Mouse (Mus musculus): ENCODE measurements around the gene Med7. TPM values are rescaled to one million over a fixed set of nuclear protein-coding genes. Genes with fewer than 3 reads are reported as not detected.
"Not testable (repeated sequence)": the region's sequence is repeated elsewhere in the genome, so short reads cannot be mapped to it uniquely, and the experiment has no call there.

The Med7 gene
- total RNA-seq, 2 experiments from 2014 or later, result 38.6 to 40.4 TPM

- no peak for DNase-seq (ENCODE audit: low spot score in 2 of 2)
Measured at GRCm38 (mm10) chr11:46421086-46421888, 15.4 kb upstream of the Med7 start.

DNA sequence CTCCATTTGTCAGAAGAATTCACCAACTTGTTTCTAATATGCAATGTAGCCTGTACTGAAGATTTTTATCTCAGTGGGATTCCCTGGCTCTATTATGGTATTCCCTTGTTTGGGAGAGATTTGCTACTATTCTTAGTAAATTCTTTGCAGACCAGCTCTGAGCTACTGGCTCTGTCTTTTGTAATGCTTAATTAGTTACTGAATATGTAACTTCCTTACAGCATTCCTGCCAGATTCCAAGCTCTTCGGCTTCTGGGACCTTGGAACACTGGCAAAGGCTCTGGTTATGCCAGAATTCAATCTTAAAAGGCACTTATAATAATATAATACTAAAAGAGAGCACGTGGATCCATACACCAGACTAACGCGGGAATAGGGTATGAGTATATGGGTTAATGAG, 8.6 kb upstream of the Med7 start:
- DNase-seq (ENCODE audit: low spot score in 2 of 2), result not testable (repeated sequence)

- no peak for DNase-seq (ENCODE audit: low spot score in 2 of 2)
Measured at GRCm38 (mm10) chr11:46430123-46430522, 6.6 kb upstream of the Med7 start.

DNA sequence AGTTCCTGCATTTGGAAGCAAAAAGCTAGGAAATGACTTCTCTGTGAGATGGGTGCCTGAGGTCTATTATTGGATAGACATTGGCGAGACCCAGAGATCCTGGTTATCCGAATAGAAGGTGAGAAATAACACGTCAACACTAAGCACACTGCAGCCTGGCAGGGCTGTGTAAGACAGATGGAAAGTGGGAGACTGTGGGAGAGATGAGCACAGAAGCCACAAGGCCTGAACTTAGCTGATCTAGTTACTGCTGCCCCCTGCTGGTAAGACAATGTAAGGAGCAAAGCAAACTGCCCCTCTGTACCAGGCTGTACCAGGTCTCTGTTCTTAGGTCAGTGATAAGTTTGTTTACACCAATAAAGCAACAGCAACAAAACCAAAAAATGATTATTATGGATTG, 5.6 kb upstream of the Med7 start:
- peak; percentile 84 to 85 for DNase-seq (ENCODE audit: low spot score in 2 of 2)

GRCm38 (mm10) chr11:46435363-46435762, 1.4 kb upstream of the Med7 start:
- DNase-seq (ENCODE audit: low spot score in 2 of 2), result no peak

DNA sequence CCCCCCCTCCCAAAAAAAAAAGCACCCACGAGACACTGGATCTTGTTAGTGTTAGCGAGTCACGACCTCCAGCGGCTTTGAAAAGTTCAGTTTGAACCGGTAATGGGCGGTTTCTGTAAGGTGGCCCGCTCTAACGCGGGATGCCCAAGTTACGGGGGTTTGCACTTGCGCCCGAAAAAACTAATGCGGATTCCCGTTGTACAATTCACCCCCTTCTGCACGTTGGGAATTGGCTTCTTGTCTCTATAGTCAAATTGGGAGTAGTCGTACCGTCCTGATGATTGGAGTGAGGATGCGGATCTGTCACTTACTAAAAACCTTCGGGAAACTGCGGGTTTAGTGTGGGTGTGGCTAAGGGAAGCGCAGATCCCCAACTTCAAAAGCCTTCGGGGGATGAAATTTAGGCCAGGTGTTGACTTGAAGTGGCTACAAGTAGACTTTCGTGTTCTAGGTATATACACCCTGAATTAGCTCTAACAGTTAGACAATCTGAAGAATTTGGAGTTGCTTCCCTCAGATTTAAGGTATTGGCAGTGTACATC, 805 bp downstream of the Med7 start:
- DNase-seq (ENCODE audit: low spot score in 2 of 2), result peak in 1 of 2 experiments; percentile 19

DNA sequence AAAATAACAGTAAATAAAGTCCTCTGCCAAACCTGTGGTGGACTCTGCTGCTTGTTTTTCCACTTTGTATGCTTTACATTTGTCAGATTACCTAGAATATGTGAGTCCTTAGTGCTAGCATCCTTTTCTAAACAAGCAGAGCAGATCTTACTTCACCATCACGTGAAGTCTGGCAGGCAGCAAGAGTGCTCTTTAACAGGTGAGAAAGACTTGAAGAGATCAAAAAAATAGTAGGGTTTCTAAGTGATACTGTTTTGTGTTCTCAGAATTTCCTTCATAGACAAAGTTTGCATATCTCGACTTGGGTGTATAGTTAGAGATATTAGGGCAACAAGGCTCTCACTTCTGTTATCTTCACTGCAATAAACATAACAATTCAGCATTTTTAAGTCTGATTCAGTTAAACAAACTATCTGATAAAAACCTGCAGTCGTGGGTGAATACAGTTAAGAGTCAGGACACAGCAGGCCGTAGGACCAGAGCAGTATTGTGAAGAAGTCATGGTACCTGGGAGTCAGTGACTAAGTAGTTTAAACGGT, 2.3 kb downstream of the Med7 start:
- DNase-seq (ENCODE audit: low spot score in 2 of 2), result no peak

DNA sequence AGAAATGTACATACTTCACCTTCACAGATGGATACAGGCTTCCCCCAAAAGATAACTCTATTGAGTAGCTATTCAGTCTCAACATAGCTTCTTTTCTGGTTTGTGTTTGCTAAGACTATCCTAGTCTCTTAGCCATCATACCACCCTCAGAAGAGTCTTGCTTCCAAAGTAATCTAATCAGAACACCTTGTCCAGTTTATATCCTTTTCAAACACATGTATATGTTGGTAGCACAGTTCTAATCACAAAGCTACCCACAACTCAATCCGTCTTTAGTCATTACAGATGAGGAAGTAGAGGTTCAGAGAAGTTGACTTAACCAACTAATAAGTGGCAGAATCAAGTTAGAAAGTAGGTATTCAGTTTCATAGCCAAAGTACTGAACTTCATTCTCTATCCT, 5.0 kb downstream of the Med7 start:
- DNase-seq (ENCODE audit: low spot score in 2 of 2), result no peak

DNA sequence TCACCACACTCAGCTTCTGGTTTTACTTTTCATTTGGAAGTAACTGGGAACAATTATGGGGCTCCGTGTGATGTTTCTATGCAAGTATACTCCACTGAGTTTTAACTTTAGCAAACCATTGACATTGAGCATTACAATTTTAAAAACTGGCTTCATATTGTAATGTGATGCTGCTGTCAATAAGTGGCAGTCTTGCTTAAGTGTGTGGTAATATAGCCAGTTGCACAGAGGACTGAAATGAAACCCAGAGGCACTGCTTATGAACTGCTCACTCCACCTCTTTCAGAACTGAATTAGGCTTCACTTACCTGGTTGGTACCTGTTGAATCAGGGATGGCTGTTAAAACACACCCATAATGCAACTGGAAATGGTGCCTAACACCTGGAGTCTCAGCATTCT, 6.4 kb downstream of the Med7 start:
- DNase-seq (ENCODE audit: low spot score in 2 of 2), result no peak

DNA sequence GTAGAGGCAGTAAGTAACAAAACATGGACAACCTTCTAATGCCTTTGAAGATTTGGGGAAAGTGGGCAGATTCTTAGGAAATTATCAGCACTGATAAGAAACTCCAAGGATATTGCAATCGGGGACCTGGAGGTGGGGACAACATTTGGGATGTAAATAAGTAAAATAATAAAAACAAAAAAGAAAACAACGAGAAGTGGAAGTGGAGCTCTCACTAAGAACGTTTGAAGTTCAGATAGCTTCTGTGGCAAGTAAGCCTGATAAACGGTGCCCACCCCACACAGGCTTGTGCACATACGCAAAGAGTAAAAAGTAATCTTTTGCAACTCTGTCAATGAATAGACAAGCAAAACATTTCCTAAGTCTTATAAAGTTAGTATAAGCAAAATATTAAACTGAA, 7.3 kb downstream of the Med7 start:
- no peak for DNase-seq (ENCODE audit: low spot score in 2 of 2)

DNA sequence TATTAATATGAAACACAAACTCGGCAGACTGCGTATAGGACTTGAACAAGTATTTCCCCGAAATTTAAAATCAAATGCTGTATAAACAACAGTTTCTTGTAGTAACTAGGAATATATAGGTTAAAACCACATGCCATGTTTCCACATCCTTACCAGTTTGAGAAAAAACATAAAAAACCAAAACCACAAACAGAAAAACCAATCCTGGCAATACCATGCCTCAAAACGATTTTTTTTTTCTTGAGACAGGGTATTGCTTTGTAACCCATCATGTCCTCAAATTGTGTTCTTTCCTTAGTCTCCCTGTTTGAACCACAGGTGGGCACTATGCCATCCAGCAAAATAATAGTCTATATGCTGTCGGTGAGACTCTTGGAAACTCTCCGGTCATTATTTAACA, 9.4 kb downstream of the Med7 start:
- no peak for DNase-seq (ENCODE audit: low spot score in 2 of 2)

DNA sequence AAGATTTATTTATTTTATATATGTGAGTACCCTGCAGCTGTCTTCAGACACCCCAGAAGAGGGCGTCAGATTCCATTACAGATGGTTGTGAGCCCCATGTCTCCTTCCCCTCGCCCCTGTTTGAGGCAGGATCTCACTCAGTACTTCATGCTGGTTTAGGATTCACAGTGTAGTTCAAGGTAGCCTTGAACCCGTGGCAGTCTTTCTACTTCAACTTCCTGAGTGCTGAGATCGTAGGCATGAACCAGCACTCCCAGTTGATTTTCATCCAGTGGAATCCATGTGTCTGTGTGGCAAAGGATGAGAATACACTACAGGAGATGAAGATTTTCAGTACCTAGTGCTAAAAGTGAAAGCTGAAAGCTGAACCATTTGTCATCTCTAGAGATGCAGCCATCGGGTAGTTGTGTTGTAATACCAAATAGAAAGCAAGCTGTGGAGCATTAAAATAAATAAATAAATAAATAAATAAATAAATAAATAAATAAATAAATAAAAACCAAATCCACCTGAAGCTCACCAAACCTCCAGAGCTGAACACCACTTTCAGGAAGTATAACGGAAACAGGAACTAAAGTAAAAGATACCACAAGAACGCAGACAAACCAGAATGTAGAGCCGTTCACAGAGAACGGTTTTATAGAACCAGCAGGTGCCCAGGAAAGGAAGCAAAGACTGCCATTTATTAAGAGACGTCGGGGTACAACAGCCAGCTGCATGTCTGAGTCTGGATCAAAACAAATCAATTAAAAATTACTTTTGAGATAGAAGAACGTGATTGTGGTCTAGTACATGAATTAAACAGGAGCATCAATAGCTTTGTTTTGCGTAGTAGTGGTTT, 11.1 kb downstream of the Med7 start:
- no peak for DNase-seq (ENCODE audit: low spot score in 2 of 2)

GRCm38 (mm10) chr11:46449461-46450080, 12.8 kb downstream of the Med7 start:
- DNase-seq (ENCODE audit: low spot score in 2 of 2), result no peak

- no peak for DNase-seq (ENCODE audit: low spot score in 2 of 2)
Measured at GRCm38 (mm10) chr11:46454453-46455045, 17.8 kb downstream of the Med7 start, which contains the start of gene Havcr2. Gene Havcr2, plus strand, starts transcription at chr11:46454935.

DNA sequence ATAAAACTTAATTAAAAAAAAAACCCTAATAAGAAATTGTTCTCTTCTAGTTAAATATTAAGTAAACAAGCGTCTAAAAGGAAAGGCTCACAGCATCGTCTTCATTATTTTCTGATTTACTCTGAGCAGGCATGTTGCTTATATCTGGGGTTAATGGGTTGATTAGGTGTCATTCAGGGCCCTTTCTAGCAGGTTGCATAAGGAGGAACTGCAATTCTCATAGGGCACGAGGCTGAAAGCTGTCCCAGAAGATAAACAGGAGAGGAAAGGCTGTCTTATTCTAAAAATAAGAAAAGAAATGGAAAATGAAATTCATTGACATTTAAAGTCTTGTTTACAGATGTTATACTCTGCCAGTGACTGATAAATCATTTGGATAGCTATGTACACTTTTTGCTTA, 23.2 kb downstream of the Med7 start:
- DNase-seq (ENCODE audit: low spot score in 2 of 2), result no peak

DNA sequence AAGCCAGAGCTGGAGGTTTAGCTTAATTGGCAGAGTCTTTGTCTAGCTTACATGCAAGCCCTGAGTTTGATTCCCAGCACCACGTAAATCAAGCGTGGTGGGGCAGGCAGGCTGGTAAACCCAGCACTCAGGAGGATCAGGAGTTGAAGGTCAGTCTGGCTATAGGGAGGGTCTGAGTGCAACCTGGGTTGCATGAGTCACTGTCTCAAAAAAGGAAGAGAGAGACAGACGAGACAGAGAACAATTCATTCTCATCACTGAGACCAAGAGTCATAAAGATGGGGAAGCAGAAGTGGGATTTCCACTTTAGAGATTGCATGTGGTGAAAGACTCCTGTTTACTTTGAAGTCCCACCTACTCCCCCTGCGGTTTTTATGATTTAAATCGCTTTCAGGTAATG, 24.6 kb downstream of the Med7 start:
- no peak for DNase-seq (ENCODE audit: low spot score in 2 of 2)

- no peak for DNase-seq (ENCODE audit: low spot score in 2 of 2)
Measured at GRCm38 (mm10) chr11:46461931-46462330, 25.2 kb downstream of the Med7 start.

DNA sequence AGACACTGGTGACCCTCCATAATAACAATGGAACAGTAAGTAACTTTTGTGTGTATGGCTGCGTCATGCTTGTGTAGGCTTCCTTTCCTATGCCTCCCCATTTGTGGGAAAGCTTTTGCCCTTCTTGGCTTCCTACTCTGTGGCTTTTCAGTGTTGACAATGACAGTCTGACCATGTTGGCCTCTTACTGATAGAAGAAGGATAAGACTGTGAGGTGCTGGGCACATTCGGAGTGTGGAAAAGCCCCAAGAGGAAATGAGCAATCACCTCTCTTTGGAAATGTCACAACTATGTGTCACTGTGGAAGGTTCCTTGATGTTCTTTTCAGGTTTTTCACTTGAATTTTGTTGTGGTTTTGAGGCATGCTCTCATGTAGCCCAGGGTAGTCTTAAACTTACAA, 30.2 kb downstream of the Med7 start:
- no peak for DNase-seq (ENCODE audit: low spot score in 2 of 2)

- no peak for DNase-seq (ENCODE audit: low spot score in 2 of 2)
Measured at GRCm38 (mm10) chr11:46474220-46474619, 37.5 kb downstream of the Med7 start.

GRCm38 (mm10) chr11:46479311-46479710, 42.6 kb downstream of the Med7 start:
- DNase-seq (ENCODE audit: low spot score in 2 of 2), result no peak

DNA sequence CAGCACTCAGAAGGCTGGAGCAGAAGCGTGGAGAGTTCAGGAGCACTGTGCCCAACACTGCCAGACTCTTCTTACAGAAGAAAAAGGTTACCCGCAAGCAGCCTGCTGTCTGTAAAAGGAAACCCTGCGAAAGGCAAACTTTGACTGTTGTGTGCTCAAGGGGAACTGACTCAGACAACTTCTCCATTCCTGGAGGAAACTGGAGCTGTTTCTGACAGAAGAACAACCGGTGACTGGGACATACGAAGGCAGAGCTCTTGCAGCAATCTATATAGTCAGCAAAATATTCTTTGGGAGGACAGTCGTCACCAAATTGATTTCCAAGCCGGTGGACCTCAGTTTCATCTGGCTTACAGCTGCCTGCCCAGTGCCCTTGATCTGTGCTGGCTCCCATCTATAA, 43.8 kb downstream of the Med7 start:
- DNase-seq (ENCODE audit: low spot score in 2 of 2), result no peak

All from layer of hippocampus, postnatal 10 days (tissue).